ENCODE assay signal across 24 mouse cellular contexts in genomic region chr10:42209809-42210208, GRCm38 (mm10).
DNase-seq lines count a peak whose midpoint lies in the region; ATAC-seq and TF ChIP-seq lines count a peak whose summit lies in the region.
"Had no signal": no experiment of that assay in that cellular context is flagged by ENCODE, and none has a peak within 500 bp of the region (broad histone marks: within the 10 kb centered on the region; RNA-seq: fewer than 3 reads in every experiment).

No protein-coding gene starts in this region.

- no peak for DNase-seq in hindbrain, embryonic 11.5 days (ENCODE audit: low spot score)
- peak; percentile 77 for DNase-seq in ZHBTc4 (ENCODE audit: low read depth, low spot score)
- DNase-seq in mesoderm, embryonic 11.5 days (ENCODE audit: low read depth, low spot score) = peak; percentile 34
- no peak for DNase-seq in cerebellum, postnatal 4 days (ENCODE audit: low spot score in 2 of 2)
- DNase-seq in cerebellum, adult 9-11 months = no peak
- DNase-seq in gastrocnemius, postnatal 4 days (ENCODE audit: low spot score in 2 of 2) = no peak
- DNase-seq: adrenal gland, postnatal 14 days; cerebellum, adult 11 months; heart, adult 11 months; kidney, postnatal 4 days; layer of hippocampus, adult 9-11 months; left cerebral cortex, postnatal 4 days; liver, postnatal 0 days; right cerebral cortex, adult 18-20 months; thymus, postnatal 25 days had no signal

- no peak overlapping the region; the same call in 1 of the 2 replicates for H3K9ac ChIP-seq in hindbrain, embryonic 13.5 days
- H3K9ac ChIP-seq in hindbrain, embryonic 11.5 days (ENCODE audit: low read depth, low read length) = no peak overlapping the region
- H3K9ac ChIP-seq: embryonic facial prominence, embryonic 12.5 days; heart, embryonic 13.5 days; intestine, embryonic 15.5 days; kidney, embryonic 15.5 days; liver, postnatal 0 days had no signal

- no peak for ATAC-seq in hindbrain, embryonic 13.5 days (ENCODE audit: low FRiP score)
- ATAC-seq in hindbrain, embryonic 11.5 days (ENCODE audit: low FRiP score) = no peak
- ATAC-seq: intestine, embryonic 15.5 days; liver, postnatal 0 days; Patski had no signal

- TF ChIP-seq CTCF in E14TG2a.4 (conservative IDR thresholded peaks at IDR 0.05; ENCODE audit: low read length) = no peak

- H3K4me3 ChIP-seq in hindbrain, embryonic 13.5 days = no peak overlapping the region
- H3K4me3 ChIP-seq in hindbrain, embryonic 11.5 days (ENCODE audit: low read depth, low read length) = no peak overlapping the region
- peak overlapping the region; percentile 7; the same call in 1 of the 2 replicates for H3K4me3 ChIP-seq in E14TG2a.4 (replicated peaks; ENCODE audit: low read length)
- H3K4me3 ChIP-seq: embryonic facial prominence, embryonic 12.5 days; heart, embryonic 13.5 days; intestine, embryonic 15.5 days; kidney, embryonic 15.5 days; left cerebral cortex, adult 2 months; megakaryocyte, embryonic 14.5 days had no signal

- no peak overlapping the region for H3K4me2 ChIP-seq in hindbrain, embryonic 13.5 days
- H3K4me2 ChIP-seq in hindbrain, embryonic 11.5 days (replicated peaks; ENCODE audit: low read depth, low read length) = no peak overlapping the region
- H3K4me2 ChIP-seq: embryonic facial prominence, embryonic 12.5 days; heart, embryonic 13.5 days; intestine, embryonic 15.5 days; kidney, embryonic 15.5 days had no signal

- WGBS in hindbrain, embryonic 13.5 days = 30% methylated on average over 6 of the region's 6 CpGs
- 35% methylated on average over 6 of the region's 6 CpGs for WGBS in hindbrain, embryonic 11.5 days

- H3K27ac ChIP-seq in hindbrain, embryonic 13.5 days = peak overlapping the region; percentile 44
- H3K27ac ChIP-seq in hindbrain, embryonic 11.5 days (ENCODE audit: low read depth, low read length) = no peak overlapping the region
- H3K27ac ChIP-seq: embryonic facial prominence, embryonic 12.5 days; heart, embryonic 13.5 days; intestine, embryonic 15.5 days; kidney, embryonic 15.5 days; left cerebral cortex, adult 2 months had no signal

- no peaks in the 10 kb centered on the region for H3K27me3 ChIP-seq in hindbrain, embryonic 13.5 days
- H3K27me3 ChIP-seq in hindbrain, embryonic 11.5 days (ENCODE audit: control insufficient read depth, insufficient read depth, low read length) = no peaks in the 10 kb centered on the region
- H3K27me3 ChIP-seq in E14TG2a.4 (ENCODE audit: insufficient read depth, low read length) = no peaks in the 10 kb centered on the region
- H3K27me3 ChIP-seq: embryonic facial prominence, embryonic 12.5 days; heart, embryonic 13.5 days; intestine, embryonic 15.5 days; kidney, embryonic 15.5 days; megakaryocyte, embryonic 14.5 days; Patski had no signal

- no peaks in the 10 kb centered on the region for H3K36me3 ChIP-seq in hindbrain, embryonic 13.5 days
- H3K36me3 ChIP-seq in hindbrain, embryonic 11.5 days (ENCODE audit: control insufficient read depth, insufficient read depth, low read length) = no peaks in the 10 kb centered on the region
- peaks cover 26% of the 10 kb centered on the region; the same call in 1 of the 2 replicates for H3K36me3 ChIP-seq in E14TG2a.4 (ENCODE audit: insufficient read depth, low read length)
- H3K36me3 ChIP-seq: embryonic facial prominence, embryonic 12.5 days; intestine, embryonic 15.5 days had no signal

- peaks cover 14% of the 10 kb centered on the region for H3K4me1 ChIP-seq in hindbrain, embryonic 13.5 days (replicated peaks)
- no peaks in the 10 kb centered on the region for H3K4me1 ChIP-seq in hindbrain, embryonic 11.5 days (replicated peaks; ENCODE audit: control insufficient read depth, insufficient read depth, low read length)
- peaks cover 19% of the 10 kb centered on the region for H3K4me1 ChIP-seq in E14TG2a.4 (replicated peaks; ENCODE audit: low read depth, low read length)

- H3K9me3 ChIP-seq in hindbrain, embryonic 13.5 days = no peaks in the 10 kb centered on the region
- H3K9me3 ChIP-seq in hindbrain, embryonic 11.5 days (ENCODE audit: control insufficient read depth, low read length) = no peaks in the 10 kb centered on the region
- H3K9me3 ChIP-seq in E14TG2a.4 (ENCODE audit: low read length) = peaks cover 18% of the 10 kb centered on the region
- H3K9me3 ChIP-seq: embryonic facial prominence, embryonic 12.5 days; heart, embryonic 13.5 days; intestine, embryonic 15.5 days; kidney, embryonic 15.5 days had no signal

Comparison
In these comparisons a context has a peak if more than half of its experiments do, and no peak if none do; other contexts are left out.
1. DNase-seq: peak in ZHBTc4 (single experiment) and mesoderm, embryonic 11.5 days (single experiment); none in hindbrain, embryonic 11.5 days (single experiment), cerebellum, postnatal 4 days (0 of 2), cerebellum, adult 9-11 months (single experiment) and gastrocnemius, postnatal 4 days (0 of 2).